Mouse (Mus musculus) hindbrain, embryonic 14.5 days (tissue): ENCODE data around the gene Speer4c. TPM values are rescaled to one million over a fixed set of nuclear protein-coding genes. Genes with fewer than 3 reads are reported as not detected.
"Not testable (repeated sequence)": the region's sequence is repeated elsewhere in the genome, so short reads cannot be mapped to it uniquely, and the experiment has no call there.

Experiments used
- ATAC-seq: fragments of 200-750 bp; cut with Nextera tagmentation; 2 replicates; pipeline ENCODE4 v1.8.0; 2017; ENCODE audit warnings: moderate number of reproducible peaks, mild to moderate bottlenecking, moderate TSS enrichment, moderate library complexity; ENCODE audit not compliant: low FRiP score
- DNase-seq: peaks from one replicate; pipeline ENCODE4 v3.0.0-alpha.2; 2015; ENCODE audit warnings: low spot score
- H3K27ac ChIP-seq: fragments of 300-500 bp; sonication (generic); 2 replicates; pipeline ENCODE4 v1.5.1; 2014; ENCODE audit warnings: mild to moderate bottlenecking, moderate library complexity
- H3K27me3 ChIP-seq: fragments of 300-500 bp; sonication (generic); 2 replicates; pipeline ENCODE4 v1.6.1; 2014; ENCODE audit warnings: mild to moderate bottlenecking, low read length, mixed read lengths; ENCODE audit not compliant: control insufficient read depth, insufficient read depth
- H3K36me3 ChIP-seq: fragments of 300-500 bp; sonication (generic); replicated peaks from 2 replicates; pipeline ENCODE4 v1.6.1; 2014; ENCODE audit not compliant: control insufficient read depth, insufficient read depth
- H3K4me1 ChIP-seq: fragments of 300-500 bp; sonication (generic); replicated peaks from 2 replicates; pipeline ENCODE4 v1.6.1; 2014; ENCODE audit warnings: antibody characterized with exemption, low read length, mixed read lengths; ENCODE audit not compliant: control insufficient read depth, insufficient read depth
- H3K4me2 ChIP-seq: fragments of 300-500 bp; sonication (generic); replicated peaks from 2 replicates; pipeline ENCODE4 v1.6.1; 2014; ENCODE audit warnings: mild to moderate bottlenecking, moderate library complexity
- H3K4me3 ChIP-seq: fragments of 300-500 bp; sonication (generic); replicated peaks from 2 replicates; pipeline ENCODE4 v1.5.1; 2014; ENCODE audit warnings: mild to moderate bottlenecking, low read length
- H3K9ac ChIP-seq: fragments of 300-500 bp; sonication (generic); 2 replicates; pipeline ENCODE4 v1.6.1; 2014
- H3K9me3 ChIP-seq: fragments of 300-500 bp; sonication (generic); 2 replicates; pipeline ENCODE4 v1.6.1; 2016; ENCODE audit warnings: low read length; ENCODE audit not compliant: control insufficient read depth
- WGBS: fragments of 180-500 bp; shearing (Covaris S2); extraction: QIAGEN DNeasy Blood & Tissue Kit; methylation state at CpG from one replicate; pipeline ENCODE4 v1.1.7; 2014; 5-methylcytosine and 5-hydroxymethylcytosine counted together
- polyA plus RNA-seq: library from polyadenylated mRNA; unstranded; fragments of >200 nt; fragmentation: Nextera tagmentation; extraction: Ambion mirVana; gene quantifications from 2 replicates; pipeline ENCODE4 v1.2.1, GENCODE M21; 2014

Speer4c gene
- polyA plus RNA-seq, 1 experiment from 2014 or later = not detected

GRCm38 (mm10) chr5:15681301-15682035 lies 32.6 kb downstream of the Speer4c start:
- H3K9ac ChIP-seq, DNase-seq, H3K36me3 ChIP-seq, H3K4me2 ChIP-seq, H3K4me1 ChIP-seq, H3K4me3 ChIP-seq, H3K27me3 ChIP-seq, H3K27ac ChIP-seq: not testable (repeated sequence)
- H3K9me3 ChIP-seq = peaks cover 23% of the 10 kb centered on the region
- WGBS = 85% methylated on average over 7 of the region's 10 CpGs
- peak; percentile 80; the same call in 1 of the 2 replicates for ATAC-seq

DNA sequence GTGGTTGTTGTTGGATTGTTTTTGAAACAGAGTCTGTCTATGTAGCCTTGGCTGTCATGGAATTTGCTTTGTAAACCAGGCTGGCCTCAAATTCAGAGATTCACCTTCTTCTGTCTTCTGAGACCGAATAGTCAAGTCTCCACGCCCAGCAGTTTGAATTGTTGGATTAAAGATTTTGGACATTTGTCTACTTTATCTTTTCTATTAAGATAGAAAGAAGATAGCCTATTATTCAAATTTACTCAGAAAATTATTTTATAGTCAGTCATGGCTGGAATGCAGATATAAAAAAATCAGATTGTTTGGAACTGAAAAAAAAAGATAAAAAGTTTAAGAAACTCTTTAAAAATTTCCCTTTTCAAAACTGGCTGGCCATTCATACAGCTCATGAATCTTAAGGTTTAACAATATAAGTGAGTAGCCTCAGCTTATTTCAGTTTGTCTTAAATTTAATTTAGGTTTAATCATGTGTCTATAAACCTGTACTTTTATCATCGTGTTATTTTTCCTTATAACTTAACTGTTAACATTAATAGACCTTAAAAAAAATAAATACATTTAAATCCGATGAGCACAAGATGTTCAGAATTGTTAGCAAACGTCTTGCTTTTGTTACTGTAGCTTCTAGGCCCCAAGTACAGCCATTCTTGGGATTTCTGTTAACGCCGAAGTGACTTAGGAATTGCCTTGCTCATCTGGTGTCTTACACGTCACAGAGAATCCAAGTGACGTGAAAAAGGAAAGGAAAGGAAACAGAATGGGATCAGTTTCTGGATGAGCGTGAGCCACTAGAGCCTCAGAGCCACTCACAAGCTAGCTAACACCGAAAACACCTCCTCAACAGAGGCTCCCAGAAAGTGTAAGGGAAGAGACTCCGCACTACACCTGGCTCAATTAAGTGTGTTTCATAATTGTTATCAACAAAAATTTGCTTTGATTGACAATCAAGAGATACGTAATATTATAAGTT lies 33.8 kb downstream of the Speer4c start:
- not testable (repeated sequence) for H3K4me2 ChIP-seq, H3K27me3 ChIP-seq, H3K4me1 ChIP-seq, H3K9ac ChIP-seq, H3K27ac ChIP-seq, H3K4me3 ChIP-seq, H3K36me3 ChIP-seq
- 73% methylated on average over 13 of the region's 13 CpGs for WGBS
- DNase-seq (peak; percentile 24), ATAC-seq (peak; percentile 91)
- peaks cover 23% of the 10 kb centered on the region for H3K9me3 ChIP-seq

GRCm38 (mm10) chr5:15678907-15679306 lies 35.2 kb downstream of the Speer4c start:
- 74% methylated on average over 2 of the region's 2 CpGs for WGBS
- not testable (repeated sequence) for H3K4me3 ChIP-seq, ATAC-seq, H3K36me3 ChIP-seq, H3K27ac ChIP-seq, H3K27me3 ChIP-seq, H3K4me1 ChIP-seq, H3K4me2 ChIP-seq, H3K9ac ChIP-seq
- DNase-seq = peak; percentile 27
- H3K9me3 ChIP-seq = peaks cover 21% of the 10 kb centered on the region

DNA sequence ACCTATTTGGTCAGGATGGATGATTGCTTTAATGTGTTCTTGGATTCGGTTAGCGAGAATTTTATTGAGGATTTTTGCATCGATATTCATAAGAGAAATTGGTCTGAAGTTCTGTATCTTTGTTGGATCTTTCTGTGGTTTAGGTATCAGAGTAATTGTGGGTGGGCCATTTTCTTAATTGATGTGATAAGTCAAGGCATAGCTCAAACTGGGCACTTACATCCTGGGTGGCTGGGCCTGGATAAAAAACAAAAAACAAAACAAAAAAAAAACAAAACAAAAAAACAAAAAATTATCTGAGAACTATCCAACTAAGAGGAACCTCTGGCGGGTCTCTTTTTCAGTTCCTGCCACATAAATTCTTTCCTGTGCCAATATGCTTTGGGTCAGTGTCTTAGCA lies 36.3 kb downstream of the Speer4c start:
- H3K9ac ChIP-seq = not testable (repeated sequence)

DNA sequence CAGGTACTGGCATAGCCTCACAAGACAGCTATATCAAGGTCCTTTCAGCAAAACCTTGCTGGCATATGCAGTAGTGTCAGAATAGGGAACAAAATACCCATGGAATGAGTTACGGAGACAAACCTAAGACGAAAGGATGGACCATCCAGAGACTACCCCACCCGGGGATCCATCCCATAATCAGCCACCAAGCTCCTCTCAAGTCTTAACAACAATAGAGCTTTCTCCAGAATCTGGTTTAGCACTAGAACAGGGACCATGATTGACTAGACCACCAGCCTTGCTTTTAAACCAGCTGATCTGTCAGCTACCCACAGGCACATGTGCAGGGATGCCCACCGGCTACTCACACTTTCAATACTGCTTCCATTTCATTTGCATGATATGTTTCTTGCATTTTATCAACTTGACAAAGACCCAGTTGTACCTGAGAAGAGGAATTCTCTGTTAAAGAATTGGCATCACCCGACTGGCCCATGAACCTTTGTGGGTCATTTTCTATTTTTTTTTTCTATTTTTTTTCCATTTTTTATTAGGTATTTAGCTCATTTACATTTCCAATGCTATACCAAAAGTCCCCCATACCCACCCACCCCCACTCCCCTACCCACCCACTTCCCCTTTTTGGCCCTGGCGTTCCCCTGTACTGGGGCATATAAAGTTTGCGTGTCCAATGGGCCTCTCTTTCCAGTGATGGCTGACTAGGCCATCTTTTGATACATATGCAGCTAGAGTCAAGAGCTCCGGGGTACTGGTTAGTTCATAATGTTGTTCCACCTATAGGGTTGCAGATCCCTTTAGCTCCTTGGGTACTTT lies 39.4 kb downstream of the Speer4c start:
- peak; percentile 77 for ATAC-seq
- H3K36me3 ChIP-seq, H3K9ac ChIP-seq, H3K4me2 ChIP-seq, H3K27ac ChIP-seq, H3K4me1 ChIP-seq, H3K4me3 ChIP-seq, DNase-seq, H3K27me3 ChIP-seq: not testable (repeated sequence)
- H3K9me3 ChIP-seq = peaks cover 25% of the 10 kb centered on the region
- 92% methylated on average over 5 of the region's 8 CpGs for WGBS

More for the DNA sequence above, 36.3 kb downstream of the Speer4c start:
- not testable (repeated sequence) for H3K36me3 ChIP-seq, H3K4me3 ChIP-seq, H3K4me1 ChIP-seq, H3K4me2 ChIP-seq, H3K27ac ChIP-seq, DNase-seq, H3K27me3 ChIP-seq
- 86% methylated on average over 2 of the region's 4 CpGs for WGBS
- H3K9me3 ChIP-seq = peaks cover 30% of the 10 kb centered on the region
- ATAC-seq = peak; percentile 75

GRCm38 (mm10) chr5:15673989-15674388 lies 40.1 kb downstream of the Speer4c start:
- WGBS = 75% methylated on average over 2 of the region's 2 CpGs
- H3K4me3 ChIP-seq = not testable (repeated sequence)

GRCm38 (mm10) chr5:15670789-15671188 lies 43.3 kb downstream of the Speer4c start:
- not testable (repeated sequence) for H3K4me1 ChIP-seq, H3K4me2 ChIP-seq, DNase-seq, H3K27me3 ChIP-seq, H3K36me3 ChIP-seq, H3K27ac ChIP-seq, H3K9ac ChIP-seq, H3K4me3 ChIP-seq
- 89% methylated on average over 7 of the region's 18 CpGs for WGBS
- H3K9me3 ChIP-seq = peaks cover 16% of the 10 kb centered on the region
- peak; percentile 60 for ATAC-seq

More at GRCm38 (mm10) chr5:15673989-15674388, 40.1 kb downstream of the Speer4c start:
- not testable (repeated sequence) for H3K4me1 ChIP-seq, H3K9ac ChIP-seq, H3K27ac ChIP-seq, H3K4me2 ChIP-seq, DNase-seq, H3K36me3 ChIP-seq, H3K27me3 ChIP-seq
- H3K9me3 ChIP-seq = peaks cover 21% of the 10 kb centered on the region
- ATAC-seq = peak; percentile 71; the same call in 1 of the 2 replicates

DNA sequence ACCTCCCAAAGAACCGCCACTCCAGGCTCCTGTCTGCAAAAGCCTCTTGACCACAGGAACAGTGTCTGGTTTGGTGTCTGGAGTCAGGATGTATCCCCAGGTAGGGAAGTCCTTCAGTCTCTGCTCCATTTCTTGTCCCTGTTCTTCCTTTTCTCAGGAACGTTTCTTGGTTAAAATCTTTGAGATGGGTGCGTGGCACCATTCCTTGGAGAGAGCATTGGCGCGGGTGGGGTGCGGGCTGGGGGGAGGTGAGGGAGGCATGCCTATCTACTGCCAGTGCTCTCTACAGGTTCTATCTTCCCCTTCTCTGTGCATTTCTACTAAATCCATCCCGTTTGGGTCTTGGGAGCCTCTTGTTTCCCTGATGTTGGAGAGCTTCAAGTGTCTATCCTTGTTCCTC lies 50.2 kb downstream of the Speer4c start:
- WGBS = 74% methylated on average over 7 of the region's 7 CpGs
- H3K27me3 ChIP-seq, H3K4me1 ChIP-seq, H3K36me3 ChIP-seq, H3K4me2 ChIP-seq, H3K9ac ChIP-seq, DNase-seq, H3K9me3 ChIP-seq, ATAC-seq, H3K4me3 ChIP-seq, H3K27ac ChIP-seq: not testable (repeated sequence)
